Mouse (Mus musculus): ENCODE data around the gene Clstn3.
"Not testable (repeated sequence)": the region's sequence is repeated elsewhere in the genome, so short reads cannot be mapped to it uniquely, and the experiment has no call there.

The Clstn3 gene

DNA sequence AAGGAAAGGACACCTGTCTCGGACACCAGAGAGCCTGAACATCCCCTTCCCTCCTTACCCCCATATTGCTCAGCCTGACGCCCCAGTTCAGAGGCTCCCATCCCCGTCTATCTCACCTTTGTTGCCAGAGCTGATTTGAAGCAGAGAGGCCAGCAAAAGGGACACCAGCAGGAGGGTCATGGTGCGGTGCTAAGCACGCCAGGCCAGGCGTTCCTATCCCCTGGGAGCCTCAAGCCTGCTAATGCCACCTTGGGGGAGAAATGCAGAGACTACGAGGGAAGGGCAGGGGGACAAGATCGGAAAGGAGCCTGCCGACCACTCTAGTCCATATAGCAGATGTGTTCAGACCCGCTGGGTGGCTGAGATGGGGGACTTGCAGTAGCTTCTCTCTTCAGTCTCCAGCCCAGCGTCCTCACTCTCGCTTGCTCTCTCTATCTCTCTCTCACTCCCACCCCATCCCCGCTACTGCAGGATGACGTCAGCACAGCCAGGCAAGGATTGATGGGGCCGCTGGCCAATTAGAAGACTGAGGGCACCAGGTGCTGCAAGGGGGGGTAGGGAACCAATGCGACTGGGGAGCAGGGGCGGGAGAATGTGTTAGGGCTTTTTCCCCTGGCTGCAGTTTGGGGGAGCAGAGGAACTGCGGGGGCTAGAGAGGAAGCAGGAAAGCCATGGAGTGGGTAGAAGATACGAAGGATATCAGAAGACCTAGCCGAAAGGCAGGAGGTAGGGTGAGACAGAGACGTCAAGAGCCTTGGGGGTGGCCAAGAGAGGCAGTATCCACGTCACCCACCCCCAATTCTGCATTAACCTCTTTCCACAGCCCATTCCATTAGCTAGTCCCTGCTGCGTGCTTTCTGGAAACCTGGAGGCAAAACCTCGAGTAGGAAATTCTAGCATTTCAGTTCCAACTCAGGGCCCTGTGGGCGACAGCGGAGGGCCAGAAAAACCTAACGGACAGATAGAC is at the start of gene Clstn3:
Clstn3 (minus strand) TSS at position 490 of the 967 bp plus-strand sequence.
- DNase-seq, result peak; percentile 97

DNA sequence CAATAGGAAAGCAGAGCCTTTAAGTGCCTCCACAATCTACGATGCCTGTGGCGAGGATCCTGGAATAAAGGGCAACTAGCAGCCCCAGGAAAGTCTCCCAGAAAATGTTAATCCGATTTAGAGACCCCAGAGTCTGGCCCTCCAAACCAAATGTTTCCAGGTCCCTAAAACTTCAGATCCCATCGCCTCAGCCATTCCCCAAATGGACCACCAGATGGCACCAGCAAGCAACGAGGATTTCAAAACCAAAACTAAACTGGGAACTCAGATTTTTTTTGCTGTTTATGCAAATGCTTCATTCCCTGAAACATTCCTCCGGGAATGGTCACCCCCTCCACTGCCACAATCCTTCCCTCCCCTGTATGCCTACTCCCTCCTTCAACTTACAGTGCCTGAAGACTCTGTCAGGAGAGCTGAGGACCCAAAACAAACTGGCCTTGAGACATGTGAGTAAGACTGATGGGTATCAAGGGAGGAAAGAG is 47.8 kb upstream of the Clstn3 start, which contains the start of gene C1ra:
C1ra (plus strand) TSS at position 51 of the 482 bp plus-strand sequence.
- peak; percentile 45 for DNase-seq

DNA sequence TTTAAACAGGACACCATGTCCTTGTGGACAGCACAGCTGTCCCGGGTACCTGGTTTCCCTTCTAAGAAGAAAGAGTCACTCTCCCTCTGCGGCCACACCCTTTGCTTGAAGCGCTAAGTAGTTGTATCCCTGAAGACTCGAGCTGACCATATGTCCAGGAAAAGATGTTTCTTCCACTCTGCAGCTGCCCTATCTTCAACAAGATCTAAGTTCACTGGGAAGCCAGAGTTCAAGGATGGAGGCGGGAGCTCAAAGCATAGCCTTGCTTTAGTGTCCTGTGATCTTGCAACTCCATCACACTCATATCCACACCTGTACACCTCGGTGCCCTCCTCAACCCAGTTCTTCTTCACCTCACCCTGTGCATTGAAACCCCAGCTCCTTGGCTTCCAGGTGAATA is 47.3 kb upstream of the Clstn3 start:
- no peak for DNase-seq

DNA sequence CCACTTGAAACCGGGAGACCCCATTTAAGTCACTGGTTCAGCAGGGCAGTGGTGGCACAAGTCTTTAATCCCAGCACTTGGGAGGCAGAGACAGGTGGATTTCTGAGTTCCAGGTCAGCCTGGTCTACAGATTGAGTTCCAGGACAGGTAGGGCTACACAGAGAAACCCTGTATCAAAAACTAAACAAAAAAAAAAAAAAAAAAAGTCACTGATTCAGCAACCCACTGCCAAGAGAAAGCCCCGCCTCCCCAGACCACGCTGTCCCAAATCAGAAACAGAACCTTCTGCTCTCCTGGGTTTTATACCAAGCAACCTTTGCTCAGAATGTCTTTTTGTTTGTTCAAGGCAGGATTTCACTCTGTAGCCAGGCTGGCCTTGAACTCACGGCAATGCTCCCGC is 44.6 kb upstream of the Clstn3 start:
- not testable (repeated sequence) for DNase-seq

DNA sequence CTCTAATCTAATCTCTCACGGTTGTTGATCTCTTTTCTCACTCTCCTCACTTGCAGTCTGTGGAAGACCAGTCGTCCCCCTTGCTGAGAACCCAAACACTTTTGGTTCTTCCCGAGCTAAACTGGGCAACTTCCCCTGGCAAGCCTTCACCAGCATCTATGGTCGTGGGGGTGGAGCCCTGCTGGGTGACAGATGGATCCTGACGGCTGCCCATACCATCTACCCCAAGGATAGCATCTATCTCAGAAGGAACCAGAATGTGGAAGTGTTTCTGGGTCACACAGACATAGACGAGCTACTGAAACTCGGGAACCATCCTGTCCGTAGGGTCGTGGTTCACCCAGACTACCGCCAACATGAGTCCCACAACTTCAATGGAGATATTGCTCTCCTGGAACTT is 43.7 kb upstream of the Clstn3 start:
- DNase-seq, result peak; percentile 83

DNA sequence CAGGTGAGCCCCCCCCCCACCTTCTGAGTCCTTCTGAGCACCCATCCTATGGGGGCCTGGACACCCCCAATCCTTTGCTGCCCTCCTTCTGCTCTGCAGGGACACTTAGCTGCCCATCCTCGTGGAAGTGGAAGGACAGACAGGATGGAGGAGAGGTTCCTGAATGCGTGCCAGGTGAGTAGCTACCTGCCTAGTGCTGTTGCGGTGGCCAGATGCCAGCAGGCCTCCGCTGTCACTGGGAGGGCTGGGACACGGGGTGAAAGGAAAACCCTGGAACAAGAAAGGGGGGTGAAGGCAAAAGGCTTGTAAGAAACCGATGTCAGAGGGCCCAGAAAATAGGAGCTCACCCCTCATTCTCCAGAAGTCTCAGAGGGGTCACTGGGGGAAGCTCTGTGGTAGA is 42.4 kb upstream of the Clstn3 start:
- DNase-seq, result peak; percentile 57

DNA sequence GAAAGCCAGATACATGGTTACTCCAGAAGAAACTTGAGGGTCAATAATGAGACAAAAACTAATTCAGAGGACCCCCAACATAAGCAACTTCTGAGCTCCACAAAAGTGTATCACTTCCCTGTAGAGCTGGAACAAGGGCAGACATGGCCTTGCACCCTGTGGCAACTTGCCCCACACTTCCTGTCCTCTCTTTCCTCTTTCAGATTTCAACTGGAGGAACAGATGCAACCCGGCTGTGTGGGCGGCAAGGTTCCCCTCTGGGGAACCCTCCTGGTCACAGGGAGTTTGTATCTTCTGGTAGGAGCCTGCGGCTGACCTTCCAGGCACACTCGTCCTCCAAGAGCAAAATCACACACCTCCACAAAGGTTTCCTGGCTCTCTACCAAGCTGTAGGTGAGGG is 40.4 kb upstream of the Clstn3 start:
- DNase-seq, result no peak

DNA sequence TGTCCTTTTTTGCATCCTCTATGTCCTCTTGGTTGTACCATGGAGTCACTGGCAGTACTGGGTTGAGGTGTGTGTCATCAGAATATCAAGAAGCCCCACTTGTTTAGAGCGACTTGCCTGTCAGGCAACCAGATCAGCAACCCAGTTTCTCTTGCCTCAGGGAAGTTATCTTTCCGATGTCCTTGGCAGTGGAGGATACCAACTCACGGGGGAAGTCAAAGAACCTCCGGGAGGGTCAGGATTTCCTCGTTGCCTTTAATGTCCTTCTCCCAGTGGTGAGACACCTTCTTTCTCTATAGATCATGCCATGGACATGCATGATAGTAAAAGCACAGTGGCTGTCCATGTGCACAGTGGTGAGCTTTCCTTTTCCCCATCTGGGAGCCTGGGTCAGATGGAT is 37.4 kb upstream of the Clstn3 start:
- DNase-seq, result no peak

DNA sequence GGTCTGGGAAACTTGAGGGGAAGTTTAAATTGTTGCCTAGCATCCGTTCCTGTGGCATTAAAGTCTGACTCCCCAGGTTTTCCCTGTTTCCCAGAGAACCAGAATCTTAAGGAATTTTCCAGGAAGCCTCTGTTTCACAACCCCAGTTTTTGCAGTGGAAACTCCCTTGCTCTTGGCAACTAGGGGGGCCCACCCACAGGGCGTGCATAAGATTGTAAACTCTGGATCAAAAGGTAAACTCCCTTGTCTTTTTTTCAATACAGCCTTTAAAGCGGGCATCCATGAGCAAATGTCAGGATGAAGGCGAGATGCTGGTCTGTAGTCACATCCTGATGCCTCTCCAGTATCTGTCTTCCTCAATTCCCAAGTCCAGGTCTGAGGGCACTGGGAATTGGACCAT is 36.9 kb upstream of the Clstn3 start:
- DNase-seq, result no peak

DNA sequence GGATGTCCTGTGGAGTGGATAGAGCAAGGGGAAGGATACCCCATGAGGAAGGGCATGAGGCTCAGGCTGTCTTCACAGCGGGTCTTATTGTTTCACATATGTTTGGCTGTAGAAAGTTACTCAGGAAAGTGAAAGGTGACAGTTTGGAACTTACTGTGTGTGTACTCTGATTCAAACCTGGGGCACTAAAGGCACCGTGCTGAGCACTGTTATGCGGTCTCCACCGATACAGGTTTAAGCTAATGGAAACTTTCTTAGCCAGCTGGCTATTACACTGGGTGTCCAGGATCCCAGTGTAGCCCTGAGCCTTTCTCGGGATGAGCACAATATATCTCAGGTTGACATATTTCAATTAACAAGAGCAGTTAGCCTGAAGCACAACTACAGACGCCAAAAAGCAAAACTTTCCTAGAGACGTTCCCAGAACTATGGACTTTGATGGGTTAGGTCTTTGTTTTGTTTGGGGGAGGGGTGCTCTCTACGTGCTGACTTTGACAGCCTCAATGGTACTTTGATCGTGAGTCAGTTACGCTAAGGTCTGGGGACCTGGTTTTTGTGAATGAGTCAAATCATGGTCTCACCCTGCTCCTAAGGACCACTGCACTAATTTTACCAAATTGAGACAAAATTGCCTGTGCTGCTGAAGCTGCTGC is 35.4 kb upstream of the Clstn3 start:
- DNase-seq, result no peak

DNA sequence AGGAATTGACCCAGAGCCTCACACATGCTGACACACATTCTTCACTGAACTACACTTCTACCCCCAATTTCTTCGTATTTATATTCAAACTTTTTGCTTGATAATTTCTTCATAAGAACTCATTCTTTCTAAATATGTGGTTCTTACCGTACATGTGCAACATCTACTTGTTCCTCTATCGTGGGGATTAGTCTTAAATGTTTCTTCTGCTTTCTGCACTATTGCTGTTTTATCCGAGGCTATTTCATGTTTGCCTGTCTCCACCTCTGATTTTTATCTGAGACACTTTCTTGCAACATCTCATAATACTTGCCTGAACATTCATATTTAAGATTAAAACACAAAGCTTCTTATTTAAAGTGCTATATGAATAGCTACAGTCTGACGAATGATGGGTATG is 31.5 kb upstream of the Clstn3 start:
- DNase-seq, result no peak

DNA sequence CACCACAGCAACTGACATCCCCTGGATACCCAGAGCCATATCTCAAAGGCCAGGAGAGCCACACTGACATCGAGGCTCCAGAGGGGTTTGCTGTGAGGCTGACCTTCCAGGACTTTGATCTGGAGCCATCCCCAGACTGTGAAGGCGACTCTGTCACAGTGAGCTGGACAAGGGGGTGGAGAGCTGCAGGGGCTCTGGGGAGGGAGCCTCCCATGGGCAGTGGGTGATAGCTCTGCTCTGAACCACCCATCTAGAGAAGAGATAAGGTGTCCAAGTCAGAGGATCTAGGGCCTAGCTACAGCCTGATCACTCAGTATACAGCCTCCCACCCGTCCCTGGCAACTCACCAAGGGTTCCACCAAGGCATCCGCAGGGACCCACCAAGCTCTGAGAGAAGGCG is 29.3 kb upstream of the Clstn3 start:
- no peak for DNase-seq

DNA sequence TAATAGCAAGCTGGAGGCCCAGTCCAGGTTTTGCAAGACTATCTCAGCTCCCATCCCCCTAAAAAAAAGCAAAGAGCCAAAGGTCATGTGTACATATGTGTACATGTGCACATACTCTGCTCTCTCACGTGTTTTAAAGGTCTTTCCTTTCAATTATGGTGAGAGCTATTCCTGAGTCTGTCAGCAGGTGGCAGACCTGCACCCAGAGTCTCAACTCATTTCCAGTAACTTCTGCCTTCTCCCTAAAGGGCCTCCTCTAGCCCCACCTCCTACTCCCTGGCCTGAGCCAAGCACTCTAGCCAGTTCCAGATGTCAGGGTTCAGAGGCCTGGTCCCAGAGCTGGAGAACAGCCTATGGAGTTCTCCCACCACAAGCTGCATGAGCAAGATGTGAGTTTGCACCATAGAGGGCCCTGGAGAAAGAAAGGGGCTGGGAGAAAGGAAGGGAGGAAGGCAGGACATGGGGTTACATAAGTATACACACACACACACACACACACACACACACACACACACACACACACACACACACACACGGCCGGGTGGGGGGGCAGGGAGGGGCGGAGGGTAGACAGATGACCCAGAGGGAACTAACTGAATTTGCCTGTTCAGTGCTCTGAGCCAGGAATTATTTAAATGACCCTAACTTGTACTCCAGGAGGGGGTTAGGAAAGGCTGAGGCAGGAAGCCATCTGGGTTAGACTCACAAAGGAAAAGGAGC is 28.4 kb upstream of the Clstn3 start, which contains the start of gene C1rl:
C1rl (plus strand) TSS at position 272 of the 720 bp plus-strand sequence.
- DNase-seq, result peak; percentile 73

DNA sequence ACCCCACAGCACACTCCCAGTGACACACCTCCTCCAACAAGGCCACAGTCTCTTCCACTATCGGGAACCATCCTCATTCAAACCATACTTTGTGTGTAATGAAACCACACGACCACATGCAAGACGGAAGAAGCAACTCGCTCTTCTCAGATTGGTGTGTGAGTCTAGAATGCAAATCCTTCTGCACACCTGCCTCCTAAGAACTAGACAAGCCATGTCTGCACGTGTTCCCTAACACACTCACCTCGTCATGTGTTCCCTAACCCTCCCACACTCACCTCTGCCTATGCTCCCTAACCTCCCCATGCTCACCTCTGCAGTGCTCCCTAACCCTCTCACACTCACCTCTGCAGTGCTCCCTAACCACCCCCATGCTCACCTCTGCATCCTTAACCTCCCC is 26.8 kb upstream of the Clstn3 start:
- DNase-seq, result no peak

DNA sequence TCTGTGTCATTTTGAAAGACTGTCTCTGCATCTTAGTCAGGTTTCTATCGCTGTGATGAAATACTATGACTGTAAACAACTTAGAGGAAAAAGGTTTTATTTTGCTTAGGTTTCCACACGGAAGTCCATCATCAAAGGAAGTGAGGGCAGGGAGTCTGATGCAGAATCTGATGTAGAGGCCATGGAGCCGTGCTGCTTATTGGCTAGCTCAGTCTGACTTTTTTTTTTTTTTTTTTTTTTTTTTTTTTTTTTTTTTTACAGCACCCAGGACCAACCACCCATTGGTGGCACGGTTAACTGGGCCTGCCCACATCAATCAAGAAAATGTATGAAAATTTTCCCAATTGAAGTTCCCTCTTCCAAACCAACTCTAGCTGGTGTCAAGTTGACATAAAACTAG is 24.4 kb upstream of the Clstn3 start:
- DNase-seq, result no peak

DNA sequence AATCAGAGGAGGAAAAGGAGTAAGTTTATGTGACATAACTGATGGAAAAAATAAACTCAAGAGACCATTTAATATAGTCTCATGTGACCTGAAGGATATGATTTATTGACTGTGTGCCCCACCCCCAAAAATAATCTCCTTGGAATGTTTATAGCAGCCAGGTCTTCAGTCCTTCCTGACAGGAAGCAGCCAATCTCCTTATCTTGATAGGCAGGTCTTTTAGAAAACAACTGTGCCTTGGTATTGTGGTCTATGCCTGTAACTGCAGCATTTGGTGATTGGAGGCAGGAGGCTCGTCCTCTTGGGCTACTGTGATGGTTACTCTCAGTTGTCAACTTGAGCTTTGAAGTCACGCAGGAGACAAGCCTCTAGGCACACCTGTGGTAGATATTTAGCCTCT is 22.9 kb upstream of the Clstn3 start:
- no peak for DNase-seq

DNA sequence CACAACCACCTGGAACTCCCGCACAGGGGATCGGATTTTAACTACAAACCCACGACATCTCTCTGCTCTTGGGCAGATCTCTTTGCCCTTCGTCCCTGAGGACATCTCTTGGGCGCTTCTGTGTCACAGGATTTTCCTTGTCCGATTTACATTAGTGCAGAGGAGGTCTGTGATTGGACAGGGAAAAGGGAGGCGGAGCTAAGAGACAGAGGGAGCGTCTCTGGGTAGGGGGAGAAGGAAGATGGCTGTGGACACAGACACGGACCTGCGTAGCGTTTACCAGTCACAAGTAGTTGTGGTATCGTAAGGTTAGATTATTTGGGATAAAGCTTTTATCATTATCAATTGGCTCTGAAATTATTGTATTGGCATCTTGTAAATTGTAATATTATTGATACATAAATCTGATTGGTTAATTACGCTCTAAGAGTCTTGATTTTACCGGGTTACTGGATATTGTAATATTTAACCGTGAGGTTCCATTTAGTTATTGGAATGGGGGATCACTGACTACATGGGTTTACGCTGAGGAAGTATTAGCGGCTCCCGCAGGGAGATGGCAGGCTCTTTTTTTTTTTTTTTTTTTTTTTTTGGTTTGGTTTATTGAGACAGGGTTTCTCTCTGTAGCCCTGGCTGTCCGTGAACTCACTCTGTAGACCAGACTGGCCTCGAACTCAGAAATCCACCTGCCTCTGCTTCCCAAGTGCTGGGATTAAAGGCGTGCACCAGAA is 21.0 kb upstream of the Clstn3 start:
- no peak for DNase-seq

DNA sequence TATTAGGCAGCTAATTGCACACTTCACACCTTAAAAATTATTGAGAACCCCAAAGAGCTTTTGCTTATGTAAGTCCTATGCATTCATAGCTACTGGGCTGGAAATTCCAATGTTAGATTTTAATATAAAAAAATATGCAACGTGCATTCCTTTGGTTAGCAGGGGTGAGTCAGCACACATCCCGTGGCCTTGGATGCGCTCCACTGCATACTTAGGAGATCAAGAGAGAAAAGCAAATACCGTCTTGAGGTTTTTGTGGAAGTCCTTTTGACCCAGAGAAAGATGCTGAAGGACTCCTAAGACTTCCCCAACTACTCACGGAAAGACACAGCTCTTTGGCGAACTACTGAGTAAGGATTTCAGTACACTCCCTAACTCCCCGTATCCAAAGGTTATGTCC is 20.3 kb upstream of the Clstn3 start:
- DNase-seq, result no peak

DNA sequence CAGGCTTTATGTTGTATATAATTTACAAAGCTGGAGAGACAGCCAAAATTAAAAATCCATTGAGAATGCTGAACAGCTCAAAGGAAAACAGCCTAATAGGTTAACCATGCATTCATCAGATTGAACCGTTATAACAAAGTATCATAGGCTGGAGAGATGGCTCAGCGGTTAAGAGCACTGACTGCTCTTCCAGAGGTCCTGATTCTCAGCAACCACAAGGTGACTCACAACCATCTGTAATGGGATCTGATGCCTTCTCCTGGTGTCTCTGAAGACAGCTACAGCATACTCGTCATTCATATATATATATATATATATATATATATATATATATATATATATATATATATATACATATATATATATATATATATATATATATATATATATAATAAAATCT is 19.2 kb upstream of the Clstn3 start:
- not testable (repeated sequence) for DNase-seq

DNA sequence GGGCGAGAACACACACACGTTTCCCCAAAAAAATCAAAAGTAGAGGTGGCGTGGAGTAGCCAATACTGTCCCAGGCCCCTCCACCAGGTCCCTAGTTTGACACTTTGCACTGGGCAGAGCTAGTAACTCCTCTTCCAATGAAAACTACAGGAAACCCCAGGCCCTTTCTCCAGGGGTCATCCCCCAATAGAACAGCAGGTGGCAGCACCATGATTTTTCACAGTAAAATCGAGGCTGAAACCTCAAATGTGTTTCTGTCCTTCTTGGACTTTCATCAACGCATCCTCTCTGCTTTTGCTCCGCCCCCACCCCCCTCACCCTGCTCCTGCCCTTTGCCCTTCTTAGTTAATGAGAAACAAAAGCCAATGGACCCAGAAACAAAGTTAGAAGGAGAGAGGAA is 17.0 kb upstream of the Clstn3 start:
- DNase-seq, result no peak

DNA sequence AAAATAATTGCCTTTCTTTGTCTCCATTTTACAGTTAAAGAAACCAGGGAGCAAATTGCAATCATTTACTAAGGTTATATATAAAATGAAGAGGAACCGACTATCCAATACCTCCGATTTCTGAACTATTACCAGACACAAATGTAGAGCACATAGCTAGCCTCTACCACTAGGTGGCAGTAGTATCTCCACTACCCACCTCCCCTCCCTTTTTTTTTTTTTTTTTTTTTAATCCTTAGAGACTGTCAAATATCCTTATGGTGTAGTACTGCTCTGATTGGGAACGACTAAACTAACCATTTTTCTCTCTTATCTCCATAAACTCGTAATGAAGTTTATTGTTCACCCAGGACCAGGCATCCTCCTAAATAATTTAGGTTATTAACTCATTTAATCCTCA is 15.7 kb upstream of the Clstn3 start:
- DNase-seq, result no peak

DNA sequence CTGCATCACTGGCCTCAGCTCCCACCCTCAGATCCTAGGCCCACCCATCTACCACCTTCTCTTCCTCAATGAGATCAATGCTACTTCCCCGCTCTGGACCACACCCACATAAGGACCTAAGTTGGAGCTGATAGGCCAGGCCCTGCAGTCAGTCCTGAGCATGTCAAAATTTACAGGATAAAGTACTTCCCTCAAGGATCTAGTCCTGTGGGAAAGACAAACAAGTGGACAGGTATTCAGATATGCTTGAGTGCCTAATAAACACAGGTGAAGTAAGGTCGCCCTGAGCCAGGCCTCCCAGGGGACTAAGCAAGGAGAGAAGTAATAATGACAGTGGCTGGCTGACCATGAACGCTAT is 15.0 kb upstream of the Clstn3 start:
- no peak for DNase-seq
